9 mouse cellular contexts compared by ENCODE assay signal in the genomic region with DNA sequence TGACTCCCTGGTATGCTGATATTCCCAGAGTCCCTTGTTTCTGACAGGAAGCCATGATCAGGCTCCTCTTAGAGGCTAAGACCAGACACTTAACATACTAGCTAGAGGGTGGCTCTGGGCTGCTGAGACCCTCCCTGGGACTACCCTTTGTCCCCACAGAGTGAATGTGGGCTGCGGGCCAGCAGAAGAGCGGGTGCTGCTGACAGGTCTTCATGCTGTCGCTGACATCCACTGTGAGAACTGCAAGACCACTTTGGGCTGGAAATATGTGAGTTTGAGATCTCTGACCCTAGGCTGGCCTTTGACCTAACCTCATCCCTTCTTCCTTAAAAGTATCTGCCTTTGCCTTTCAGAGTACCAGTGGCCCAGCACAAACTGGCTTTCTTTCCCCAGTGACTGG. TPM values are rescaled to one million over a fixed set of nuclear protein-coding genes. Genes with fewer than 3 reads are reported as not detected.
A peak's percentile ranks its signal among the peaks of the same experiment; 100 is the strongest.
DNase-seq lines count a peak whose midpoint lies in the region; ATAC-seq and TF ChIP-seq lines count a peak whose summit lies in the region.
"Had no signal": no experiment of that assay in that cellular context is flagged by ENCODE, and none has a peak within 500 bp of the region (broad histone marks: within the 10 kb centered on the region; RNA-seq: fewer than 3 reads in every experiment).

No protein-coding gene starts in this region.

- H3K9me3 ChIP-seq in heart, embryonic 12.5 days (replicated peaks) = no peaks in the 10 kb centered on the region
- no peaks in the 10 kb centered on the region for H3K9me3 ChIP-seq in hindbrain, embryonic 10.5 days
- H3K9me3 ChIP-seq in midbrain, embryonic 10.5 days (replicated peaks) = no peaks in the 10 kb centered on the region
- H3K9me3 ChIP-seq: G1E had no signal

- DNase-seq in heart, postnatal 25 days (ENCODE audit: low spot score) = no peak
- no peak for DNase-seq in hindbrain, embryonic 10.5 days (ENCODE audit: low spot score)
- no peak for DNase-seq in midbrain, embryonic 10.5 days (ENCODE audit: low spot score)
- DNase-seq in frontal cortex, postnatal 14 days (ENCODE audit: low spot score in 2 of 2) = no peak
- no peak for DNase-seq in gastrocnemius, postnatal 10 days
- no peak for DNase-seq in left cerebral cortex, adult 11 months (ENCODE audit: low spot score)

- H3K4me3 ChIP-seq in heart, embryonic 12.5 days = peak overlapping the region; percentile 74
- H3K4me3 ChIP-seq in cortical plate, adult 2 months (ENCODE audit: insufficient read depth, low read length) = peak overlapping the region; percentile 64; the same call in 1 of the 2 replicates
- H3K4me3 ChIP-seq in hindbrain, embryonic 10.5 days = peak overlapping the region; percentile 89
- H3K4me3 ChIP-seq in midbrain, embryonic 10.5 days = peak overlapping the region; percentile 79; the same call in 1 of the 2 replicates

- H3K27me3 ChIP-seq in heart, embryonic 12.5 days (replicated peaks) = no peaks in the 10 kb centered on the region
- no peaks in the 10 kb centered on the region for H3K27me3 ChIP-seq in hindbrain, embryonic 10.5 days (ENCODE audit: insufficient read depth, poor library complexity, severe bottlenecking)
- H3K27me3 ChIP-seq in midbrain, embryonic 10.5 days (ENCODE audit: low read depth, poor library complexity, severe bottlenecking) = no peaks in the 10 kb centered on the region

- peak overlapping the region; percentile 94 for H3K4me2 ChIP-seq in heart, embryonic 12.5 days

- peak overlapping the region; percentile 96; the same call in 1 of the 2 replicates for H3K9ac ChIP-seq in heart, embryonic 12.5 days

- 82% methylated on average over 3 of the region's 3 CpGs for WGBS in heart, embryonic 12.5 days
- 68% methylated on average over 3 of the region's 3 CpGs for WGBS in hindbrain, embryonic 10.5 days
- 88% methylated on average over 3 of the region's 3 CpGs for WGBS in midbrain, embryonic 10.5 days

- TF ChIP-seq CTCF in cortical plate, adult 2 months (IDR thresholded peaks at IDR 0.05; ENCODE audit: extremely low read depth, insufficient read depth, low read length) = no peak

- peaks cover 45% of the 10 kb centered on the region for H3K4me1 ChIP-seq in heart, embryonic 12.5 days (replicated peaks)
- H3K4me1 ChIP-seq in cortical plate, adult 2 months (ENCODE audit: control insufficient read depth, insufficient read depth, low read length) = peaks cover 2% of the 10 kb centered on the region; the same call in 1 of the 2 replicates
- H3K4me1 ChIP-seq in hindbrain, embryonic 10.5 days (replicated peaks) = peaks cover 66% of the 10 kb centered on the region
- H3K4me1 ChIP-seq in midbrain, embryonic 10.5 days = peaks cover 68% of the 10 kb centered on the region

- no peak for ATAC-seq in heart, embryonic 12.5 days (ENCODE audit: insufficient number of reproducible peaks, low FRiP score)

- intact Hi-C loops in heart, postnatal 25 days (cut with DNase I) = no loop called here

- TF ChIP-seq POLR2A in cortical plate, adult 2 months (IDR thresholded peaks at IDR 0.05; ENCODE audit: extremely low read depth, insufficient read depth, low read length) = no peak

- H3K27ac ChIP-seq in heart, embryonic 12.5 days (ENCODE audit: poor library complexity, severe bottlenecking) = no peak overlapping the region
- H3K27ac ChIP-seq in cortical plate, adult 2 months (ENCODE audit: insufficient read depth, low read length) = peak overlapping the region; percentile 72; the same call in 1 of the 2 replicates
- H3K27ac ChIP-seq in hindbrain, embryonic 10.5 days = peak overlapping the region; percentile 98
- peak overlapping the region; percentile 96; the same call in 1 of the 2 replicates for H3K27ac ChIP-seq in midbrain, embryonic 10.5 days (replicated peaks)

- peaks cover 22% of the 10 kb centered on the region for H3K36me3 ChIP-seq in heart, embryonic 12.5 days
- H3K36me3 ChIP-seq in hindbrain, embryonic 10.5 days = peaks cover 12% of the 10 kb centered on the region
- H3K36me3 ChIP-seq in midbrain, embryonic 10.5 days = peaks cover 10% of the 10 kb centered on the region

RNA-seq across cellular contexts. Expression of a gene that starts 1.4 kb away (rescaled TPM):
- polyA plus RNA-seq in heart, embryonic 12.5 days (2016; fragmentation: Nextera tagmentation; extraction: Ambion mirVana) = 74.8 and 78.7 TPM in 2 replicates
- total RNA-seq in heart, postnatal 25 days (2021) = 10 to 100 TPM; 63.7 to 74.0 TPM
- polyA plus RNA-seq in cortical plate, adult 2 months (2012; rRNA removed) = 539 and 545 TPM in 2 replicates
- polyA plus RNA-seq in hindbrain, embryonic 10.5 days (2016; fragmentation: Nextera tagmentation; extraction: Ambion mirVana) = 51.3 and 89.7 TPM in 2 replicates
- polyA plus RNA-seq in midbrain, embryonic 10.5 days (2016; fragmentation: Nextera tagmentation; extraction: Ambion mirVana) = 41.0 and 60.5 TPM in 2 replicates
- 10 to 100 TPM; 56.3 to 62.9 TPM for total RNA-seq in gastrocnemius, postnatal 10 days (2021)

RNA-seq across cellular contexts. Expression of a gene that starts 3.1 kb away (rescaled TPM):
- 0.27 and 0.33 TPM in 2 replicates for polyA plus RNA-seq in heart, embryonic 12.5 days (2016; fragmentation: Nextera tagmentation; extraction: Ambion mirVana)
- under 1 TPM; 0.34 to 0.70 TPM for total RNA-seq in heart, postnatal 25 days (2021)
- polyA plus RNA-seq in cortical plate, adult 2 months (2012; rRNA removed) = 1.4 and 1.6 TPM in 2 replicates
- polyA plus RNA-seq in hindbrain, embryonic 10.5 days (2016; fragmentation: Nextera tagmentation; extraction: Ambion mirVana) = 0.22 and 0.47 TPM in 2 replicates
- 0.42 and 0.64 TPM in 2 replicates for polyA plus RNA-seq in midbrain, embryonic 10.5 days (2016; fragmentation: Nextera tagmentation; extraction: Ambion mirVana)
- total RNA-seq in gastrocnemius, postnatal 10 days (2021) = under 1 TPM; 0.38 to 0.75 TPM

RNA-seq across cellular contexts. Expression of a gene that starts 12.0 kb away (rescaled TPM):
- polyA plus RNA-seq in heart, embryonic 12.5 days (2016; fragmentation: Nextera tagmentation; extraction: Ambion mirVana) = 0.87 and 1.8 TPM in 2 replicates
- 1 to 10 TPM; 1.6 to 2.1 TPM for total RNA-seq in heart, postnatal 25 days (2021)
- 2.5 and 3.1 TPM in 2 replicates for polyA plus RNA-seq in cortical plate, adult 2 months (2012; rRNA removed)
- polyA plus RNA-seq in hindbrain, embryonic 10.5 days (2016; fragmentation: Nextera tagmentation; extraction: Ambion mirVana) = 0.55 and 1.3 TPM in 2 replicates
- 0.68 and 1.1 TPM in 2 replicates for polyA plus RNA-seq in midbrain, embryonic 10.5 days (2016; fragmentation: Nextera tagmentation; extraction: Ambion mirVana)
- 1 to 10 TPM; 1.0 to 4.0 TPM for total RNA-seq in gastrocnemius, postnatal 10 days (2021)

RNA-seq across cellular contexts. Expression of a gene that starts 14.1 kb away (rescaled TPM):
- 181 and 192 TPM in 2 replicates for polyA plus RNA-seq in heart, embryonic 12.5 days (2016; fragmentation: Nextera tagmentation; extraction: Ambion mirVana)
- 10 to 100 TPM; 32.7 to 33.1 TPM for total RNA-seq in heart, postnatal 25 days (2021)
- 75.4 and 77.7 TPM in 2 replicates for polyA plus RNA-seq in cortical plate, adult 2 months (2012; rRNA removed)
- polyA plus RNA-seq in hindbrain, embryonic 10.5 days (2016; fragmentation: Nextera tagmentation; extraction: Ambion mirVana) = 391 and 411 TPM in 2 replicates
- 376 and 407 TPM in 2 replicates for polyA plus RNA-seq in midbrain, embryonic 10.5 days (2016; fragmentation: Nextera tagmentation; extraction: Ambion mirVana)
- total RNA-seq in gastrocnemius, postnatal 10 days (2021) = 10 to 100 TPM; 44.2 to 48.8 TPM

RNA-seq across cellular contexts. Expression of a gene that starts 18.7 kb away (rescaled TPM):
- polyA plus RNA-seq in heart, embryonic 12.5 days (2016; fragmentation: Nextera tagmentation; extraction: Ambion mirVana) = 57.8 and 58.7 TPM in 2 replicates
- total RNA-seq in heart, postnatal 25 days (2021) = 10 to 100 TPM; 56.5 to 59.8 TPM
- 246 and 283 TPM in 2 replicates for polyA plus RNA-seq in cortical plate, adult 2 months (2012; rRNA removed)
- polyA plus RNA-seq in hindbrain, embryonic 10.5 days (2016; fragmentation: Nextera tagmentation; extraction: Ambion mirVana) = 62.5 and 63.8 TPM in 2 replicates
- 53.8 and 54.9 TPM in 2 replicates for polyA plus RNA-seq in midbrain, embryonic 10.5 days (2016; fragmentation: Nextera tagmentation; extraction: Ambion mirVana)
- total RNA-seq in gastrocnemius, postnatal 10 days (2021) = 10 to 100 TPM; 43.7 to 54.7 TPM
